Comparison of ENCODE assay signal across 7 mouse cellular contexts in genomic region chr13:107246956-107247751, GRCm38 (mm10).
DNase-seq lines count a peak whose midpoint lies in the region; ATAC-seq and TF ChIP-seq lines count a peak whose summit lies in the region.

No protein-coding gene starts in this region.

- peaks cover 8% of the 10 kb centered on the region; the same call in 1 of the 2 replicates for H3K4me1 ChIP-seq in kidney, embryonic 15.5 days
- no peaks in the 10 kb centered on the region for H3K4me1 ChIP-seq in embryonic facial prominence, embryonic 11.5 days (ENCODE audit: control insufficient read depth, insufficient read depth, low read length)
- no peaks in the 10 kb centered on the region for H3K4me1 ChIP-seq in hindbrain, embryonic 11.5 days (replicated peaks; ENCODE audit: control insufficient read depth, insufficient read depth, low read length)
- no peaks in the 10 kb centered on the region for H3K4me1 ChIP-seq in midbrain, postnatal 0 days (ENCODE audit: insufficient read depth, low read length)

- no peak overlapping the region for H3K9ac ChIP-seq in kidney, embryonic 15.5 days
- peak overlapping the region; percentile 18; the same call in 1 of the 2 replicates for H3K9ac ChIP-seq in embryonic facial prominence, embryonic 11.5 days (replicated peaks; ENCODE audit: low read length)
- no peak overlapping the region for H3K9ac ChIP-seq in hindbrain, embryonic 11.5 days (ENCODE audit: low read depth, low read length)
- H3K9ac ChIP-seq in midbrain, postnatal 0 days (replicated peaks; ENCODE audit: low read length, poor library complexity, severe bottlenecking): no peak overlapping the region

- DNase-seq in kidney, postnatal 14 days: no peak
- DNase-seq in embryonic facial prominence, embryonic 11.5 days (ENCODE audit: low spot score): no peak
- DNase-seq in hindbrain, embryonic 11.5 days (ENCODE audit: low spot score): peak; percentile 53
- peak; percentile 58 for DNase-seq in midbrain, postnatal 0 days (ENCODE audit: low spot score)
- DNase-seq in cerebellum, adult 11 months: no peak
- DNase-seq in ovary, adult 18-20 months (ENCODE audit: low spot score): no peak

- ATAC-seq in kidney, embryonic 15.5 days (replicated peaks; ENCODE audit: low FRiP score): no peak
- no peak; the same call in 1 of the 2 replicates for ATAC-seq in embryonic facial prominence, embryonic 11.5 days (replicated peaks; ENCODE audit: insufficient number of reproducible peaks, low FRiP score, low TSS enrichment, low read depth)
- ATAC-seq in hindbrain, embryonic 11.5 days (ENCODE audit: low FRiP score): peak; percentile 71
- ATAC-seq in midbrain, postnatal 0 days (ENCODE audit: low FRiP score): no peak; the same call in 1 of the 2 replicates

- no peaks in the 10 kb centered on the region for H3K9me3 ChIP-seq in kidney, embryonic 15.5 days (replicated peaks)
- H3K9me3 ChIP-seq in embryonic facial prominence, embryonic 11.5 days (replicated peaks; ENCODE audit: control insufficient read depth, low read length): no peaks in the 10 kb centered on the region
- no peaks in the 10 kb centered on the region for H3K9me3 ChIP-seq in hindbrain, embryonic 11.5 days (ENCODE audit: control insufficient read depth, low read length)
- no peaks in the 10 kb centered on the region for H3K9me3 ChIP-seq in midbrain, postnatal 0 days (ENCODE audit: low read length)

- H3K4me3 ChIP-seq in kidney, embryonic 15.5 days (replicated peaks): no peak overlapping the region
- H3K4me3 ChIP-seq in embryonic facial prominence, embryonic 11.5 days (ENCODE audit: low read depth, low read length): no peak overlapping the region
- H3K4me3 ChIP-seq in hindbrain, embryonic 11.5 days (ENCODE audit: low read depth, low read length): 0 out of 2 replicates have a peak overlapping the region, but pooled peaks have one; percentile 6
- H3K4me3 ChIP-seq in midbrain, postnatal 0 days (ENCODE audit: low read depth, low read length): peak overlapping the region; percentile 14; the same call in 1 of the 2 replicates

- H3K27ac ChIP-seq in kidney, embryonic 15.5 days: no peak overlapping the region
- H3K27ac ChIP-seq in embryonic facial prominence, embryonic 11.5 days (replicated peaks; ENCODE audit: low read depth, low read length): no peak overlapping the region
- no peak overlapping the region for H3K27ac ChIP-seq in hindbrain, embryonic 11.5 days (ENCODE audit: low read depth, low read length)
- no peak overlapping the region for H3K27ac ChIP-seq in midbrain, postnatal 0 days (ENCODE audit: low read depth, low read length)

- H3K36me3 ChIP-seq in kidney, embryonic 15.5 days: no peaks in the 10 kb centered on the region
- no peaks in the 10 kb centered on the region for H3K36me3 ChIP-seq in embryonic facial prominence, embryonic 11.5 days (replicated peaks; ENCODE audit: control insufficient read depth, insufficient read depth, low read depth, low read length)
- H3K36me3 ChIP-seq in hindbrain, embryonic 11.5 days (ENCODE audit: control insufficient read depth, insufficient read depth, low read length): no peaks in the 10 kb centered on the region
- no peaks in the 10 kb centered on the region for H3K36me3 ChIP-seq in midbrain, postnatal 0 days (ENCODE audit: insufficient read depth, low read length)

- H3K4me2 ChIP-seq in kidney, embryonic 15.5 days: peak overlapping the region; percentile 38
- peak overlapping the region; percentile 39 for H3K4me2 ChIP-seq in embryonic facial prominence, embryonic 11.5 days (ENCODE audit: low read depth, low read length)
- H3K4me2 ChIP-seq in hindbrain, embryonic 11.5 days (replicated peaks; ENCODE audit: low read depth, low read length): no peak overlapping the region; the same call in 1 of the 2 replicates
- peak overlapping the region; percentile 35 for H3K4me2 ChIP-seq in midbrain, postnatal 0 days (ENCODE audit: low read depth, low read length, poor library complexity, severe bottlenecking)

- TF ChIP-seq CTCF in midbrain, postnatal 0 days (IDR thresholded peaks at IDR 0.05): no peak

- WGBS in kidney, embryonic 15.5 days: 29% methylated on average over 17 of the region's 17 CpGs
- WGBS in embryonic facial prominence, embryonic 11.5 days: 20% methylated on average over 17 of the region's 17 CpGs
- WGBS in hindbrain, embryonic 11.5 days: 31% methylated on average over 17 of the region's 17 CpGs
- 24% methylated on average over 17 of the region's 17 CpGs for WGBS in midbrain, postnatal 0 days

- peaks cover 14% of the 10 kb centered on the region; the same call in 1 of the 2 replicates for H3K27me3 ChIP-seq in kidney, embryonic 15.5 days
- H3K27me3 ChIP-seq in embryonic facial prominence, embryonic 11.5 days (ENCODE audit: control insufficient read depth, insufficient read depth, low read length): no peaks in the 10 kb centered on the region; the same call in 1 of the 2 replicates
- H3K27me3 ChIP-seq in hindbrain, embryonic 11.5 days (ENCODE audit: control insufficient read depth, insufficient read depth, low read length): no peaks in the 10 kb centered on the region
- no peaks in the 10 kb centered on the region for H3K27me3 ChIP-seq in midbrain, postnatal 0 days (ENCODE audit: insufficient read depth, low read length)

Comparison
In these comparisons a context has a peak if more than half of its experiments do, and no peak if none do; other contexts are left out.
1. H3K4me3 ChIP-seq: peak in hindbrain, embryonic 11.5 days (single experiment) and midbrain, postnatal 0 days (single experiment); none in kidney, embryonic 15.5 days (single experiment) and embryonic facial prominence, embryonic 11.5 days (single experiment).
2. DNase-seq: peak in hindbrain, embryonic 11.5 days (single experiment) and midbrain, postnatal 0 days (single experiment); none in kidney, postnatal 14 days (single experiment), embryonic facial prominence, embryonic 11.5 days (single experiment), cerebellum, adult 11 months (single experiment) and ovary, adult 18-20 months (single experiment).